Mouse (Mus musculus): ENCODE results near the gene Slc34a1. TPM values are rescaled to one million over a fixed set of nuclear protein-coding genes. Genes with fewer than 3 reads are reported as not detected.

Slc34a1 gene
- polyA plus RNA-seq (2014; fragmentation: Illumina TruSeq; extraction: RNeasy Lipid Tissue Mini Kit (QIAGEN cat#74804); ENCODE audit: low read depth, low replicate concordance): not detected

GRCm38 (mm10) chr13:55398088-55398487 lies at the start of gene Slc34a1:
Gene Slc34a1 (plus strand): TSS chr13:55398187.

DNA sequence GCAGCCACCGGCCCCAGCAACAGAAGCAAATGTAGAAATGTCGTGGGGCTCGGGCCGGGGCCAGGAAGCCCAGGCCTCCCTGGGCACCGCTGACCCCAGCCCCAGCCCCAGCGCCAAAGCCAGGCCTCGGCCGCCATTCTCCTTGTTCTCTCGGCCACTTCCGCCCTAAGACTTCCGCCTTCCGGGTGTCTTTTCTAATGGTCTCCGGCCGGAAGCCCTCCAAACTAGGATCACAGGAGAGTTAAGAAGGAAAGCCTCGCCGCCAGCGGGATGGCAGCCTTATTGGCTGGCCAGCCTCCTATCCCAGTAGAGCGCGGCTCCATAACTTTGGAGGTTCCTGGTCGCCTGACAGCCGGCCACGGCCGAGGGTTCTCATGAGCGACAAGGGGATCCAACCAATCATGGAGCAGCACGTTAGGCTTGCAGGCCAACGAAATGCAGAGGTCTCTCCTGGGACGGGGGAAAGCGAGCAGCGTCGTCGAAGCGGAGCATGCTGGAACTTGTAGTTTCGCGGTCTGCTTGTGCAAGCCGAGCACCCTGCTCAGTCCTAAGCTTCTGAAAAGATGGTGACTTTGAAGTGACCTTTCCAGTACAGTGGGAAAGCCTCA lies 35.4 kb upstream of the Slc34a1 start, which contains the start of gene Lman2:
Gene Lman2 (minus strand): TSS at position 331 of the 608 bp plus-strand sequence.

GRCm38 (mm10) chr13:55369531-55370114 lies 28.4 kb upstream of the Slc34a1 start, which contains the start of gene Rgs14:
Gene Rgs14 (plus strand): TSS chr13:55369732.

DNA sequence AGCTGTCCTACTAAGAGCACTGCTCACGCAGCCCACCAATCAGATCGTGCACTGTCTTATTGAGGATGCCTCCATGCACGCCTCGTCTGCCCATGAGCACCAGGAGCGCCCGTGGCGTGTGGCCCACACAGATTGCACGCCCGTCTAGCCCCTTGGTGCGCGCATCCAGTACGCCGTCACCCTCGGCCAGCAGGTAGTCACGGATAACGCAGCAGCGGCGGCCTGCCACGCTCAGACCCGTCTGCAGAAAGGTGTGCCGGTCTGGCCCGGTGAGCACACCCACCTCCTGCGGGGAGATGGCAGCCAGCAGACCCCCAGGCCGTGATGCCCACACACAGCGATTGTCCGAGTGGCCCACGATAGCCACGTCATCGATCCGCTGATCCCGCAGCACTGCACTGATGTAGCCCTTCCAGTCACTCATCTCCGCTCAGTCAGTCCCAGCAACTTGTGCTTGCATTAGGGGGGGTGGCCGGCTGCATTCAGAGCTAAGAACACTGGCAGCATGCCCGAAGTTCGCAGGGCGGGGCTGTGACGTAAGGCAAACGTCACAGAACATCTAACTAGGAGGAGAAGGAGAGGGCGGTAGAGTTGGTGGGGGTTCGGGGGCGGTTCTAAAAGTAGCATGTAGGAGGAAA lies 16.9 kb downstream of the Slc34a1 start, which contains the start of gene Pfn3:
Gene Pfn3 (minus strand): TSS at position 490 of the 638 bp plus-strand sequence.

DNA sequence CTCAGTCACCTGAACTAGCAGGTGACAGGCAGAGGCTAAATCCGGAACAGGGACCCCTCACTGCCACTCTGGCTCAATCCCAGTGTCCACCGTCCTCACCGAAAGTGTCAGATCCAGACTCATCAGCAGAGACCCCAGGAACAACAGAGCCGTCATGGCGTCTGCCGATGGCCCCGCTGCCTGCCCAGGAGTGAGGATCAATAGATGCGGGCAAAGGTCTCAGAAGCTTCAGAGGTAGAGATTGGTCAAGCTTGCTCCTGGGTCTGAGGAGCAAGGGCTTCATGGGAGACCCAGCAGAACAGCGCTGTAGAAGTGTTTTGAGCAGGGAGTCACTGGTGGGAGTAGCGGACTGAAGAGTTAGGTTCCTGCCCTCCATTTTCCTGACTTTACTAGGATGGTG lies 28.6 kb downstream of the Slc34a1 start, which contains the start of gene F12:
Gene F12 (minus strand): TSS at position 181 of the 400 bp plus-strand sequence.

GRCm38 (mm10) chr13:55444937-55445315 lies 46.9 kb downstream of the Slc34a1 start, which contains the start of gene Grk6:
Gene Grk6 (plus strand): TSS chr13:55445072.

GRCm38 (mm10) chr13:55464027-55464884 lies 66.3 kb downstream of the Slc34a1 start, which contains the start of gene Prr7:
Gene Prr7 (plus strand): TSS chr13:55464267.

Other genes starting within 250 kb of the Slc34a1 start
- gene Fgfr4, start 245.5 kb upstream of the Slc34a1 start, polyA plus RNA-seq (2014; fragmentation: Illumina TruSeq; extraction: RNeasy Lipid Tissue Mini Kit (QIAGEN cat#74804); ENCODE audit: low read depth, low replicate concordance): not detected
- 38.5 TPM for gene Nsd1, start 188.4 kb upstream of the Slc34a1 start, polyA plus RNA-seq (2014; fragmentation: Illumina TruSeq; extraction: RNeasy Lipid Tissue Mini Kit (QIAGEN cat#74804); ENCODE audit: low read depth, low replicate concordance)
- gene Prelid1, start 77.7 kb upstream of the Slc34a1 start, polyA plus RNA-seq (2014; fragmentation: Illumina TruSeq; extraction: RNeasy Lipid Tissue Mini Kit (QIAGEN cat#74804); ENCODE audit: low read depth, low replicate concordance): 1.8 TPM
- 5.3 TPM for gene Rab24, start 76.2 kb upstream of the Slc34a1 start, polyA plus RNA-seq (2014; fragmentation: Illumina TruSeq; extraction: RNeasy Lipid Tissue Mini Kit (QIAGEN cat#74804); ENCODE audit: low read depth, low replicate concordance)
- not detected for gene Mxd3, start 68.4 kb upstream of the Slc34a1 start, polyA plus RNA-seq (2014; fragmentation: Illumina TruSeq; extraction: RNeasy Lipid Tissue Mini Kit (QIAGEN cat#74804); ENCODE audit: low read depth, low replicate concordance)
- gene Lman2, start 35.4 kb upstream of the Slc34a1 start, polyA plus RNA-seq (2014; fragmentation: Illumina TruSeq; extraction: RNeasy Lipid Tissue Mini Kit (QIAGEN cat#74804); ENCODE audit: low read depth, low replicate concordance): 5.4 TPM
- not detected for gene Rgs14, start 28.5 kb upstream of the Slc34a1 start, polyA plus RNA-seq (2014; fragmentation: Illumina TruSeq; extraction: RNeasy Lipid Tissue Mini Kit (QIAGEN cat#74804); ENCODE audit: low read depth, low replicate concordance)
- 0.50 TPM for gene Pfn3, start 17.0 kb downstream of the Slc34a1 start, polyA plus RNA-seq (2014; fragmentation: Illumina TruSeq; extraction: RNeasy Lipid Tissue Mini Kit (QIAGEN cat#74804); ENCODE audit: low read depth, low replicate concordance)
- not detected for gene F12, start 28.6 kb downstream of the Slc34a1 start, polyA plus RNA-seq (2014; fragmentation: Illumina TruSeq; extraction: RNeasy Lipid Tissue Mini Kit (QIAGEN cat#74804); ENCODE audit: low read depth, low replicate concordance)
- 1.5 TPM for gene Grk6, start 46.9 kb downstream of the Slc34a1 start, polyA plus RNA-seq (2014; fragmentation: Illumina TruSeq; extraction: RNeasy Lipid Tissue Mini Kit (QIAGEN cat#74804); ENCODE audit: low read depth, low replicate concordance)
- gene Prr7, start 66.1 kb downstream of the Slc34a1 start, polyA plus RNA-seq (2014; fragmentation: Illumina TruSeq; extraction: RNeasy Lipid Tissue Mini Kit (QIAGEN cat#74804); ENCODE audit: low read depth, low replicate concordance): not detected
- 1.4 TPM for gene Dbn1, start 89.9 kb downstream of the Slc34a1 start, polyA plus RNA-seq (2014; fragmentation: Illumina TruSeq; extraction: RNeasy Lipid Tissue Mini Kit (QIAGEN cat#74804); ENCODE audit: low read depth, low replicate concordance)
- 0.13 TPM for gene Pdlim7, start 115.5 kb downstream of the Slc34a1 start, polyA plus RNA-seq (2014; fragmentation: Illumina TruSeq; extraction: RNeasy Lipid Tissue Mini Kit (QIAGEN cat#74804); ENCODE audit: low read depth, low replicate concordance)
- not detected for gene Dok3, start 131.1 kb downstream of the Slc34a1 start, polyA plus RNA-seq (2014; fragmentation: Illumina TruSeq; extraction: RNeasy Lipid Tissue Mini Kit (QIAGEN cat#74804); ENCODE audit: low read depth, low replicate concordance)
- 3.1 TPM for gene Ddx41, start 138.5 kb downstream of the Slc34a1 start, polyA plus RNA-seq (2014; fragmentation: Illumina TruSeq; extraction: RNeasy Lipid Tissue Mini Kit (QIAGEN cat#74804); ENCODE audit: low read depth, low replicate concordance)
- gene Fam193b, start 172.9 kb downstream of the Slc34a1 start, polyA plus RNA-seq (2014; fragmentation: Illumina TruSeq; extraction: RNeasy Lipid Tissue Mini Kit (QIAGEN cat#74804); ENCODE audit: low read depth, low replicate concordance): 2.9 TPM
- 17.2 TPM for gene Tmed9, start 175.5 kb downstream of the Slc34a1 start, polyA plus RNA-seq (2014; fragmentation: Illumina TruSeq; extraction: RNeasy Lipid Tissue Mini Kit (QIAGEN cat#74804); ENCODE audit: low read depth, low replicate concordance)
- 2.7 TPM for gene B4galt7, start 201.7 kb downstream of the Slc34a1 start, polyA plus RNA-seq (2014; fragmentation: Illumina TruSeq; extraction: RNeasy Lipid Tissue Mini Kit (QIAGEN cat#74804); ENCODE audit: low read depth, low replicate concordance)
- 38.8 TPM for gene Caml, start 224.8 kb downstream of the Slc34a1 start, polyA plus RNA-seq (2014; fragmentation: Illumina TruSeq; extraction: RNeasy Lipid Tissue Mini Kit (QIAGEN cat#74804); ENCODE audit: low read depth, low replicate concordance)
- 99.2 TPM for gene Ddx46, start 236.8 kb downstream of the Slc34a1 start, polyA plus RNA-seq (2014; fragmentation: Illumina TruSeq; extraction: RNeasy Lipid Tissue Mini Kit (QIAGEN cat#74804); ENCODE audit: low read depth, low replicate concordance)